Mouse (Mus musculus) left cerebral cortex, postnatal 10 days (tissue): ENCODE measurements at regions not wholly inside any gene's neighbourhood (a gene's known extent, or its start where the extent isn't known, plus 50 kb on each side); places are given as distances from the start of the nearest gene placed in this dataset.

Experiments
- DNase-seq, 2 experiments: peaks; one replicate each; pipeline ENCODE4 v3.0.0; 2021 to 2022; ENCODE audit warnings: low spot score in 2 of 2, mixed read lengths in 1 of 2; ENCODE audit errors: extremely low spot score in 1 of 2
- intact Hi-C: fragments of 180-260 bp; cut with DNase I; formaldehyde crosslinking; loops from one replicate; pipeline ENCODE4 v1.15.1; 2025

GRCm38 (mm10) chr3:9335580-9335979 lies 274.3 kb downstream of the Zfp704 start:
- intact Hi-C loops = loop anchor here (10.0 kb wide), 1 partner anchor 371 kb away; no protein-coding TSS in a partner anchor

More at GRCm38 (mm10) chr3:9335580-9335979, 274.3 kb downstream of the Zfp704 start:
- no peak for DNase-seq
